Mouse (Mus musculus): ENCODE data around the gene Stard13.
A peak's percentile ranks its signal among the peaks of the same experiment; 100 is the strongest.

Stard13 gene

GRCm38 (mm10) chr5:151228367-151229005 is 5.2 kb downstream of the Stard13 start:
- no peak for DNase-seq (ENCODE audit: low spot score)

GRCm38 (mm10) chr5:151223696-151224366 is 9.8 kb downstream of the Stard13 start:
- DNase-seq (ENCODE audit: low spot score), result no peak

- no peak for DNase-seq (ENCODE audit: low spot score)
Measured at GRCm38 (mm10) chr5:151222791-151223190, 10.8 kb downstream of the Stard13 start.

GRCm38 (mm10) chr5:151218689-151219115 is 14.9 kb downstream of the Stard13 start:
- DNase-seq (ENCODE audit: low spot score), result no peak

- no peak for DNase-seq (ENCODE audit: low spot score)
Measured at GRCm38 (mm10) chr5:151213097-151213496, 20.5 kb downstream of the Stard13 start.

GRCm38 (mm10) chr5:151210869-151211268 is 22.8 kb downstream of the Stard13 start:
- DNase-seq (ENCODE audit: low spot score), result no peak

- DNase-seq (ENCODE audit: low spot score), result no peak
Measured at GRCm38 (mm10) chr5:151210060-151210459, 23.6 kb downstream of the Stard13 start.

- DNase-seq (ENCODE audit: low spot score), result no peak
Measured at GRCm38 (mm10) chr5:151205017-151205416, 28.6 kb downstream of the Stard13 start.

GRCm38 (mm10) chr5:151202925-151203324 is 30.7 kb downstream of the Stard13 start:
- DNase-seq (ENCODE audit: low spot score), result no peak

GRCm38 (mm10) chr5:151201220-151201619 is 32.4 kb downstream of the Stard13 start:
- no peak for DNase-seq (ENCODE audit: low spot score)

- DNase-seq (ENCODE audit: low spot score), result no peak
Measured at GRCm38 (mm10) chr5:151199235-151199634, 34.4 kb downstream of the Stard13 start.

- DNase-seq (ENCODE audit: low spot score), result no peak
Measured at GRCm38 (mm10) chr5:151196603-151197272, 36.9 kb downstream of the Stard13 start.

GRCm38 (mm10) chr5:151193885-151194520 is 39.6 kb downstream of the Stard13 start:
- DNase-seq (ENCODE audit: low spot score), result no peak

GRCm38 (mm10) chr5:151192266-151192665 is 41.4 kb downstream of the Stard13 start:
- DNase-seq (ENCODE audit: low spot score), result no peak

- no peak for DNase-seq (ENCODE audit: low spot score)
Measured at GRCm38 (mm10) chr5:151190764-151191163, 42.9 kb downstream of the Stard13 start.

- peak; percentile 64 for DNase-seq (ENCODE audit: low spot score)
Measured at GRCm38 (mm10) chr5:151189789-151190378, 43.8 kb downstream of the Stard13 start.

GRCm38 (mm10) chr5:151189321-151189720 is 44.3 kb downstream of the Stard13 start:
- no peak for DNase-seq (ENCODE audit: low spot score)

- DNase-seq (ENCODE audit: low spot score), result no peak
Measured at GRCm38 (mm10) chr5:151188659-151189058, 45.0 kb downstream of the Stard13 start.

GRCm38 (mm10) chr5:151187336-151187735 is 46.3 kb downstream of the Stard13 start:
- DNase-seq (ENCODE audit: low spot score), result no peak

GRCm38 (mm10) chr5:151185286-151185856 is 48.3 kb downstream of the Stard13 start:
- DNase-seq (ENCODE audit: low spot score), result no peak

GRCm38 (mm10) chr5:151183656-151184240 is 49.9 kb downstream of the Stard13 start:
- no peak for DNase-seq (ENCODE audit: low spot score)
